8 mouse cellular contexts compared by ENCODE assay signal in the genomic region with DNA sequence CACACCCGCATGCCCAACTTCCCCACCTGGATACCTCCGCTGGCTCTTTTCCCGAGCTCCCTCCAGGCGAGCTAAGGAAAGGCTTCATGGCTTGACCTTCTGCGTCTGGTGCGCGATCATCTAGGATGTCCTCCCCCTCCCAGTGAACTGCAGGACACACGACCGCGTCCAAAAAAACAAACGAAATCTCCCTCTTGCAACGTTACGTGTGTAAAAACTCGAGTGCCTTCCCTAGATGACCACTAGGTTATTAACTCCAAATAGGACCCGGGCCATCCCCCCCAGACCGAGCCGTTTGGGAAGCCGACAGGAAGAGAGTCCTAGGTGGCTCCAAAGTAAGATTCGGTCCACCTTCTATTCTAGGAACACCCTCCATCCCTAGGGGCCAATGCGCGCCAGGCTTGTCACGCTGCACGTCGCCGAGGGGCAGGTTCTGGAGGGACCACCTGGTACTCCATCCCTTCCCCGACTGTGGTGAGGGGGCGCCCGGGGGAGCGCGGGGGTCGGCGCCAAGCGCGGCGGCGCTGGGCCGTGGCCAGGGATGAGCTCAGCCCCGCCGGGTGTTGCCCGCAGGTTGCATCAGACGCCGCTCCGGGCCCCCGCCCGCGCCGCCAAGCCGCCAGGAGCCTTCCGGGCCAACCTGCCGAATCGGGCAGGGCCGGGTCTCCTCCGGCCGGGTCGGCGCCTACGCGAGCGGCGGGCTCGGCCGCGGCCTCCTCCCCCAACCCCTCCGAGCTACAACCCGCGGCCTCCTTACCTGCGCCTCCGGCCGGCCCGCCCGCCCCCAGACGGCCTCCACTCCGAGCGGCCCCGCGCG. TPM values are rescaled to one million over a fixed set of nuclear protein-coding genes. Genes with fewer than 3 reads are reported as not detected.
DNase-seq lines count a peak whose midpoint lies in the region; ATAC-seq lines count a peak whose summit lies in the region.

No protein-coding gene starts in this region.

- H3K4me2 ChIP-seq in intestine, embryonic 14.5 days (ENCODE audit: low read length): peak overlapping the region; percentile 87
- H3K4me2 ChIP-seq in midbrain, embryonic 11.5 days: peak overlapping the region; percentile 89

- peaks cover 24% of the 10 kb centered on the region for H3K4me1 ChIP-seq in intestine, embryonic 14.5 days (replicated peaks; ENCODE audit: control insufficient read depth, insufficient read depth, low read length)
- H3K4me1 ChIP-seq in limb, embryonic 10.5 days: peaks cover 17% of the 10 kb centered on the region
- H3K4me1 ChIP-seq in midbrain, embryonic 11.5 days (ENCODE audit: control insufficient read depth, insufficient read depth, low read length): peaks cover 12% of the 10 kb centered on the region

- under 1% methylated on average over 64 of the region's 77 CpGs for WGBS in intestine, embryonic 14.5 days
- under 1% methylated on average over 72 of the region's 77 CpGs for WGBS in limb, embryonic 10.5 days
- WGBS in midbrain, embryonic 11.5 days: under 1% methylated on average over 62 of the region's 77 CpGs

- 0 out of 2 replicates have a peak, but pooled peaks cover 2% of the 10 kb centered on the region for H3K9me3 ChIP-seq in intestine, embryonic 14.5 days (ENCODE audit: control insufficient read depth, low read length)
- H3K9me3 ChIP-seq in limb, embryonic 10.5 days (replicated peaks): no peaks in the 10 kb centered on the region
- H3K9me3 ChIP-seq in midbrain, embryonic 11.5 days (ENCODE audit: control insufficient read depth, low read length): no peaks in the 10 kb centered on the region

- peak overlapping the region; percentile 80 for H3K27ac ChIP-seq in intestine, embryonic 14.5 days (ENCODE audit: low read depth)
- peak overlapping the region; percentile 97 for H3K27ac ChIP-seq in limb, embryonic 10.5 days
- H3K27ac ChIP-seq in midbrain, embryonic 11.5 days (ENCODE audit: low read depth, low read length): peak overlapping the region; percentile 33

- DNase-seq in urinary bladder, postnatal 14 days (ENCODE audit: low spot score): peak; percentile 52
- DNase-seq in urinary bladder, adult 2 months (ENCODE audit: low spot score): no peak
- DNase-seq in embryo, embryonic 10 days (ENCODE audit: low spot score): peak; percentile 57
- peak; percentile 67 for DNase-seq in gastrocnemius, postnatal 10 days
- peak; percentile 74 for DNase-seq in intestine, embryonic 14.5 days (ENCODE audit: low spot score)
- peak; percentile 77 for DNase-seq in limb, embryonic 10.5 days (ENCODE audit: low spot score)
- DNase-seq in midbrain, embryonic 11.5 days (ENCODE audit: low spot score, missing footprints): peak; percentile 94
- peak; percentile 29 for DNase-seq in telencephalon, adult 2 months (ENCODE audit: low read depth, low spot score)

- ATAC-seq in intestine, embryonic 14.5 days (replicated peaks; ENCODE audit: low FRiP score, low TSS enrichment, low read depth): peak; percentile 91
- peak; percentile 91 for ATAC-seq in midbrain, embryonic 11.5 days (ENCODE audit: low FRiP score)

- H3K9ac ChIP-seq in intestine, embryonic 14.5 days (ENCODE audit: low read length): peak overlapping the region; percentile 86
- peak overlapping the region; percentile 93 for H3K9ac ChIP-seq in midbrain, embryonic 11.5 days (ENCODE audit: low read length)

- no peaks in the 10 kb centered on the region for H3K27me3 ChIP-seq in intestine, embryonic 14.5 days (replicated peaks; ENCODE audit: control insufficient read depth, insufficient read depth, low read length)
- no peaks in the 10 kb centered on the region for H3K27me3 ChIP-seq in limb, embryonic 10.5 days (ENCODE audit: low read depth, poor library complexity, severe bottlenecking)
- H3K27me3 ChIP-seq in midbrain, embryonic 11.5 days (ENCODE audit: control insufficient read depth, insufficient read depth, low read length): no peaks in the 10 kb centered on the region; the same call in 1 of the 2 replicates

- H3K4me3 ChIP-seq in intestine, embryonic 14.5 days (ENCODE audit: low read depth, low read length): peak overlapping the region; percentile 87
- peak overlapping the region; percentile 84 for H3K4me3 ChIP-seq in limb, embryonic 10.5 days
- peak overlapping the region; percentile 70 for H3K4me3 ChIP-seq in midbrain, embryonic 11.5 days (ENCODE audit: low read depth, low read length)

- H3K36me3 ChIP-seq in intestine, embryonic 14.5 days (ENCODE audit: control insufficient read depth, insufficient read depth, low read length): peaks cover 4% of the 10 kb centered on the region
- peaks cover 18% of the 10 kb centered on the region for H3K36me3 ChIP-seq in limb, embryonic 10.5 days
- H3K36me3 ChIP-seq in midbrain, embryonic 11.5 days (ENCODE audit: control insufficient read depth, insufficient read depth, low read length): no peaks in the 10 kb centered on the region

RNA-seq across cellular contexts. Expression of a gene that starts 0.5 kb away (rescaled TPM):
- polyA plus RNA-seq in urinary bladder, adult 2 months (2012; rRNA removed): 27.0 and 30.3 TPM in 2 replicates
- total RNA-seq in gastrocnemius, postnatal 10 days (2021): 10 to 100 TPM; 19.7 to 25.9 TPM
- 33.7 and 36.3 TPM in 2 replicates for polyA plus RNA-seq in intestine, embryonic 14.5 days (2014; fragmentation: Nextera tagmentation; extraction: Ambion mirVana)
- 40.3 and 44.9 TPM in 2 replicates for polyA plus RNA-seq in limb, embryonic 10.5 days (2016; fragmentation: Nextera tagmentation; extraction: Ambion mirVana)
- 36.2 and 37.7 TPM in 2 replicates for polyA plus RNA-seq in midbrain, embryonic 11.5 days (2014; fragmentation: Nextera tagmentation; extraction: Ambion mirVana)

Comparison
In these comparisons a context has a peak if more than half of its experiments do, and no peak if none do; other contexts are left out.
1. H3K27ac ChIP-seq: peak in every context shown above with its lines; median percentile 97 in limb, embryonic 10.5 days; 80 in intestine, embryonic 14.5 days; 33 in midbrain, embryonic 11.5 days.